Mouse (Mus musculus) brain, adult 2 months (tissue): ENCODE measurements around the gene Podn.

Source experiments
- DNase-seq: peaks from one replicate; pipeline ENCODE4 v3.0.0; 2011; ENCODE audit warnings: low read depth, low spot score

Gene Podn

GRCm38 (mm10) chr4:107967966-107968682, 128.1 kb downstream of the Podn start, which contains the start of gene Slc1a7:
Slc1a7 (plus strand) TSS chr4:107968332.
- DNase-seq: no peak

- no peak for DNase-seq
Measured at GRCm38 (mm10) chr4:107966416-107967109, 129.7 kb downstream of the Podn start.
